Mouse (Mus musculus): ENCODE measurements at regions not wholly inside any gene's neighbourhood (a gene's known extent, or its start where the extent isn't known, plus 50 kb on each side); places are given as distances from the start of the nearest gene placed in this dataset.

DNA sequence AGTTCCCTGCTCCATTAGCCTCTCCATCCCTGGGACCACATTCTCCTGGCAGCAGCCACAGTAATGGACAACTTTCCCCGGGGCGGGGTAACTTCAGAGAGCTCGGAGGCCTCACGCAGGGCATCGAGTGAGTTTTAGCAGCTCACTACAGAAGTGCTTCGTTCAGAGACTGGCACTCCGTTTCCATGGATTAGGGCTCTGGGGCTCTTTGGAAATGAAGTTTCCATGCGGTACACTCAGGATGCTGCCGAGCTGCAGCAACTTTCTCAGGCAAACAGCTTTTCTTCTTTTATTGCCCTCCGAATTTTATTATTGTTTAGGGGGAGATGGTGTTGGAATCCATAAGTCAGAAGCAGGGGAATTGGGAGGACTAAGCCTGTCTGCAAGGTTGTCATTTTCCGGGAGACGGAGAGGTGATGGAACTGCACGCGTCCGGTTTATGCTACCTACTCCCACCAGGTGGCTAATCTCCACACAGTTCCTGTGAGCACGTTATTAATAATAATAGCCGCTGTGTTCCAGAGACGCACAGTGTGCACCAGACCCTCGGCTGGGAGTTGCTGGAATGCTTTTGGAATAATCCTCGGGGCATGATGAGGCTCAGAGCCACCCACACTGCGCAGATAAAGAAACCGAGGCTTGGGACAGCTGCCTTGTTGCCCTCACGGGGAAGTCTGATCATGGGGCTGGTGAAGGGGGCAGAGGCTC, 460.4 kb upstream of the 3110018I06Rik start:
- no peak for DNase-seq (ENCODE audit: low spot score)

DNA sequence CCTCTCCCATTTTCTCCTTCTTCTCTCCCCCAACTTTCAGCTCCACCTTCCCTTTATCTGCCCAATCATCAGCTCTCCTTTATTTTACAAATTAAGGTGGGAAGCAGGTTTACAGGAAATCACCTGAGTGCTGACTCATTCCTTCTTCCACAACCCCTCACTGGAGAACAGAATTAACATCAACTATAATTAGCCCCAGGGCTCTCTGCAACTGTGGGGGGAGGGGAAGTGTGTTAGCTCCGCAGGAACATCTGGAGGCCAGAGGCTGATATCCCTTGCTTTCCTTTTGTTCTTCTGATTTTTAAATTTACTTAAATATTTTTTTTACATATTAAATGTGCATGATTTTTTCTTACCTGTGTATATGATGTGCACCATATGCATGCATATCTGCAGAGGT, 459.4 kb upstream of the 3110018I06Rik start:
- DNase-seq (ENCODE audit: low spot score): no peak

GRCm38 (mm10) chr12:107036357-107036756, 452.1 kb upstream of the 3110018I06Rik start:
- no peak for DNase-seq (ENCODE audit: low spot score)

- no peak for DNase-seq (ENCODE audit: low spot score)
These were observed 446.3 kb upstream of the 3110018I06Rik start for GRCm38 (mm10) chr12:107041927-107042652.

GRCm38 (mm10) chr12:107046496-107046895, 441.9 kb upstream of the 3110018I06Rik start:
- no peak for DNase-seq (ENCODE audit: low spot score)

DNA sequence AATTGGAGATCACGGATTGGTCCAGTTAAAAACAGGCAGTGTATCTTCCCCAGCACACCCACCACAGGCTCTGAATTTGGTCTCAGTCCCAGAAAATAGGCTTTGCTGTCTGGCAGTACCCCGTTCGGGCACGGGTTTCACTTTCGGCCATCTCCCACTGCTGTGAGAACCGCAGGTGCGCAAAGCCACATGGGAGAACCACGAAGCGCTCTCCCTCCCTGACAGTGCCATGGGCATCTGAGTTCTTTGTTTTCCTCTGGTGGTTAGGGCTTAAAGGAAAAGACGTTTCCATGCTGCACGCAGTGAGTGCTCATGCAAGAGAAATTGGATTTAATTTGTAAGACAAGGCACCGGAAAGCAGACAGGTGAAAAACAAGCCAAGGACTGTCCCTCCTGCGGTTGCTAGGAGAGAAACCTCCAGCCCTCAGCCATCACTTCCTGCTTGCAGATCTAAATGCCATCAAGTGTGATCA, 441.3 kb upstream of the 3110018I06Rik start:
- no peak for DNase-seq (ENCODE audit: low spot score)

GRCm38 (mm10) chr12:107050891-107051635, 437.4 kb upstream of the 3110018I06Rik start:
- DNase-seq (ENCODE audit: low spot score): no peak

DNA sequence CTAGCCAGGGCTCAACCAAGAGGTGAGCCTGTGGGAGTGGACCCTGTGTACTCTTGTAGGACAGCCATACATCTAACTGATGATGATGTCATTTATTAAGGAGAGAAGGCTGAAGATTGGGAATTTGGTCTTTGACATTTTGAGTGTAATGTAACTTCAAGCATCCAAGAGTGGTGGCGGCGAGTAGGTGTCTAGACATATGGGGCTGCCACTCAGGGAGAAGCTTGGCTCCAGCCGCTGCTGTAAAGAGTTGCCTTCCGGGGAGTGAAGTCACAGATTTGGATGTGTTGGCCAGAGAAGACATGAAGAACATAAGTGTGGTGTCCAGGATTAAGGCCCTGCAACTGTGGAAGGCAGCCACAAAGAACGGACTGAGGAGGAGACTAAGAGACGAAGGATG, 436.3 kb upstream of the 3110018I06Rik start:
- no peak for DNase-seq (ENCODE audit: low spot score)

DNA sequence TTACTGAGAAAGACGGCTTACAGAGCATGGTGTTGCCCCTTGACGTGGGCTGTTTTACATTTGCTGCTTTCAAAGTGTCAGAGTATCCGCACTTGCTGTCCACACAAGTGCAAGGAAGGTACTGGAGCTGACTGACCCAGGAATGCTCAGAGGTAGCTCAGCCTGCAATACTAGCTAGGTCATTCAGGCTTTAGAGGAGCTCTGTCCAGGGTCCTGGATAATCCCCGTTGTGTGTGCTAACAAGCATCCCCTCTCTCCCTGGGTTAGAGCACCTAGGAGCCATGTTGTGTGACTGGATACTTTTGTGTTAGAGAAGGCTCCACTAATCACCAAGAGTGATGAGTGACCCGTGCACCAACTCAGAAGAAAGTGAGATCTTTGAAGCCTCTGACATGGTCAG, 431.9 kb upstream of the 3110018I06Rik start:
- no peak for DNase-seq (ENCODE audit: low spot score)

DNA sequence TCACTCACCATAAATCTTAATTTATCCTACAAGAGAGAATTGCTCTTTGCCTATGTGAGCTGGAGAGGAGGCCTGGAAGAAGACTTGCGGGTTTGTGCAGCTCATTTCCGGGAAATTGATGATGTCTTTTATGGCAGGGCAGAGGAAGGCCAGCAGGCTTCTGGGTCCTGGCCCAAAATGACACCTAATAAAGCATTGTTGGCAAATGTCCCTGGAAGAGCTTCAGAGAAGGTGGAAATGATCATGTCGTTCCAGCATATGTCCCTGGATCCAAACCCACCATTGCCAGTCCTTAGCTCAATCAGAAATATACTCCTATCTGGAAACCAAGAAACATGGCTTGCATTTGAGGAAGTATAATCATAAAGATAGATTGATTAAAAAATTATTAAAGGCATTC, 427.9 kb upstream of the 3110018I06Rik start:
- DNase-seq (ENCODE audit: low spot score): no peak

DNA sequence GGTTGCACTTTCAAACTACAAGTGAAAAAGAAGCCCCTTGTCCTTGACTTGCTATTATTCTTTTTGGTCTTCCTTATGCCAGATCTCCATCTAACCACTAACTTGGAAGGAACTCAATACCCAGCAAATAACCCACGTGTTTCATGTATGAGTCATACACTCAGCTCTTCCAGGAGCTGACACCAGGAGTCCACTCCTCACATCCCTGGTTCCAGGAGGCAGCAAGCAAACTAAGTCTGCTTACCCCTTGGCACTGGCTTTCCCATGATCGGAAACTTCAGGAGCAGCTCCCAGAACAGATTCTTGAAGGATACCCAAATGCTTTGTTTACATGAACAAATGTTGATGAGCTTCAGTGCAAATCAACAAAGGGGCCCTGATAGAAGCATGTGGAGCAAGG, 421.1 kb upstream of the 3110018I06Rik start:
- no peak for DNase-seq (ENCODE audit: low spot score)

DNA sequence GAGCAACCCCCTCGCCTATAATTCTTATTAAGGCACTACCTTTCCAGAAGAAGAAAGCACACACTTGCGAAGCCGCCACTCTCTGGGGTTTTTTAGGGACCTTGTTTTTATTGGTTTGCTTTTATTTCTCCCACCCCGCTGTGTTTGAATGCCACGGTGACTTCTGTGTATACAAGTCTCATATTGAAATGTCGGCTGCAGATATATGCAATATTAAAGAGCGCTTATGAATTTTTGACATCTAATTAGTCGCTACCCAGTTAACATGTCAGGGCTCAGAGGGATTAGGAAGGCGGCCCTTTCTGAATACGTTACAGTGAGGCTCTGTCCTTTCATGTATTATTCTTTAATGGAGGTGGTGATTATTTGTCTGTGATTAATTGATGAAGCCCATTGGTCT, 405.9 kb upstream of the 3110018I06Rik start:
- no peak for DNase-seq (ENCODE audit: low spot score)

DNA sequence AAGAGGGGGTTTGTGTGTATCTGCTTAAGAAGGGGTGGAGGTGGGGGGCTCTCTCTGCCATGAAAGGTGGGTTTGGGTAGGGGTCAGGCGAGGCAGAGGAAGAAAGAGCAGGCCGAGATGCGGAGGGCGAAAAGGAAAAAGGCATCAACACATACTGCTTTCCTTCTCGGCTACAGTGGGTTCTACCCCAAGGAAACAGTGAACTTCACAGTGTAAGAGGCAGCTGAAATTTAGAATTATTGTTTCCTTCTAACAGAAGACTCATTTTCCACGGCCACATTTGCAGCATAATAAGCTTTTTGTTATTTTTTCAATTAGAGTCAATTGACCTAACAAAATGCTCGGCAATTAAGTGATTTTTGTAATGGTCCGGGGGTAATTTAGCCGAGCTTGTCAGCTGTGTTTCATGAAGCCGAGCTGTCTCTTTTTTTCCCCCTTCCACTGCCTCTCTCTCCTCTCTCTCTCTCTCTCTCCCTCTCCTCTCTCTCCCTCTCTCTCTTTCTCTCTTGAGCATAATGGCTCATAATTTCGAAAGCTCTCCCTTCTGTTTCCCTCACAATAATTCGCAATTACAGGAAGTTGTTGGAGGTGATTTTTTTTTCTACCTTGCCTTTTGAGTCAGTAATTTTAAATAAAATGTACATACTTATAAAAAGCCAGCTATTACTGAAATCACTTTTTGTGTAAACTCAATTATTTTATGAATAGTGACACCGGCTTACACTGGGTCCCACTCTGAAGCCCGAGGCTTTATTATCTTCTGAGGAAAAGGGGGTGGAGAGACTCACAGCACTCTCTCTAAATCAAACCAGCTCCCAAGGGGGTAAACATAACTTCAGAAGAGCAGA, 403.1 kb upstream of the 3110018I06Rik start:
- DNase-seq (ENCODE audit: low spot score): no peak

- DNase-seq (ENCODE audit: low spot score): no peak
These were observed 402.4 kb upstream of the 3110018I06Rik start for GRCm38 (mm10) chr12:107085906-107086655.

DNA sequence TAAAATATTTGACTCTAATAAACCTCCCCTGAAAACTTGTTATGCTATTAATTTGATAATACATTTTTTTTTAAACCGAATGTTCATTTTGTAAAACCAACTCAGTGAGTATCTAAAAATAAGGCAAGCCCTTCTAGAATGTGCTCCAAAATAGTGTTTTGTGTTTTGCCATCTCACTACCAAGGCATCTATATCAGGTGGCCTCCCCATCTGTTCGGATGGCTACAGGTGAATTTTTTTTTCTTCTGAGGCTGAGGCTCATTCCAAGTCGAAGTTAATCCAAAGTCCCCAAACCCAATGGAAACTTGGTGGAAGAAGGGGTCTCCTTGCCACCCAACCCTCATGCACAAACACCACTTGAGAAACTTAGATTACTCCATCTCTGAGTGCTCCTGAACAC, 396.3 kb upstream of the 3110018I06Rik start:
- no peak for DNase-seq (ENCODE audit: low spot score)

DNA sequence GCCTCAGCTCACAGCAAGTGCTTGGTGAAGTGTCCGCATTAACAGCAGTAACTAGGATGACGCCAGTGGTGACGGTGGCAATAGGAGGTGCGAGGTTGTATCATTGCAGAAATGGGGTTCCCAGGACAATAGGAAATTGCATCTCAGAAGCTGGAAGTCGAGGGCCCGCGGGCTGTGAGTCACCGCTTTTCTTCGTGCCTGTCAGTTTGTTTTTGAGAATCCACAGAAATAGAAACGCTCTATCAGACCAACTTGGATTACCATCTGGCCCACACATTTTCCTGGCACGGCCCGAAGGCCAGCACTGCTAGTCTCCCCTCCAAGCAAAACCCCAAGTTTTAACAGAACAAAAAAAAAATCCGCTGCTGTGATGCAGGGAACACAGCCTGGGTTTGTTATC, 395.1 kb upstream of the 3110018I06Rik start:
- no peak for DNase-seq (ENCODE audit: low spot score)

DNA sequence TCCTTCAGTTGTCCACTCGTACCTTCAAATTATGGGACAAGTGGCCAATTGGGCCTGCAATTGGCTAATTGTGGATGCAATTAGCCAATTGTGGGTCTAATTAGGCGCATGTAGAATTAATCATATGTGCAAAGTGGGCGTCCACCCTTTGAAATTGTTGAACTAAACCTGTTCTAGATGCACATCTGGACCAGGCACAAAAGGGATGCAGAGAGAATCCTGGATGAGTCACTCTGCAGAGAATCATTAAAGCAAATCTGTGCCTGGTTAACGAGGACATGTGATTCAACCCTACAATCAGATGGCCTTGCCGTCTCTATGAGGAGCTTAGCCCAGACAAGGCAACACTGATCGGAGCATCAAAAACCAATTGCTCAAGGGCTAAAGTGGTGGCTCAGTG, 393.0 kb upstream of the 3110018I06Rik start:
- DNase-seq (ENCODE audit: low spot score): no peak

GRCm38 (mm10) chr12:107104570-107104969, 383.9 kb upstream of the 3110018I06Rik start:
- DNase-seq (ENCODE audit: low spot score): no peak

DNA sequence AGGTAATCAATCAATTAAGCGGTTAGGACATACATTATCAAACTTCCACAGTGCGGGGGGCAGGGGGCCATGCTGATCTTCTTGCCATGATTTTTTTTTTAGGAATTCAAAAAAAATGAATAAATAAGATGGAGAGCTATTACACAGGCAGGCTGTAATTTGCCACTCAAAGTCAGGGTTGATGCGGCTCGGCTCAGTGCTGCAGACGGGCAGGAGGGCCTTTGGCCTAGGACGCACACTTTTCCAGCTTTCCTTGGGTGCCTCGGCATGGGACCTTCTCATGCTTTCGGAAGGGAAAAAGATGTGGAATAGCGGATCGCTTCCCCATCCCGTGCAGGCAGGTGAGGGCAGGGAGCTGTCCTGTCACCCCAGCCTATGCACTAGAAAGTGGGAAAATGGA, 383.4 kb upstream of the 3110018I06Rik start:
- no peak for DNase-seq (ENCODE audit: low spot score)

GRCm38 (mm10) chr12:107111908-107112770, 376.3 kb upstream of the 3110018I06Rik start:
- no peak for DNase-seq (ENCODE audit: low spot score)

Data from testis, postnatal 14 days (tissue).